Mouse (Mus musculus) kidney, adult 18-20 months (tissue): Measurements from ENCODE around the gene Abhd17a.

Source experiments
- DNase-seq: peaks from one replicate; pipeline ENCODE4 v3.0.0; 2021

The Abhd17a gene

GRCm38 (mm10) chr10:80539493-80539892 lies 50.6 kb downstream of the Abhd17a start:
- no peak for DNase-seq

GRCm38 (mm10) chr10:80538710-80539394 lies 51.3 kb downstream of the Abhd17a start, which contains the start of gene Atp8b3:
Gene Atp8b3, minus strand, starts transcription at chr10:80539124.
- peak; percentile 79 for DNase-seq

- DNase-seq, result no peak
Observed at GRCm38 (mm10) chr10:80538180-80538579, 52.0 kb downstream of the Abhd17a start.

GRCm38 (mm10) chr10:80535711-80536110 lies 54.4 kb downstream of the Abhd17a start:
- DNase-seq, result no peak

GRCm38 (mm10) chr10:80535071-80535470 lies 55.1 kb downstream of the Abhd17a start:
- DNase-seq, result no peak

- DNase-seq, result no peak
Observed at GRCm38 (mm10) chr10:80533704-80534103, 56.4 kb downstream of the Abhd17a start.
